Mouse (Mus musculus): ENCODE data around the gene Krtap1-4.

Krtap1-4 gene

GRCm38 (mm10) chr11:99550765-99551164, 32.7 kb downstream of the Krtap1-4 start, which contains the start of gene Krtap3-3:
TSS of gene Krtap3-3 (minus strand) at chr11:99550865.
- no peak for DNase-seq (ENCODE audit: low read depth)

- no peak for DNase-seq (ENCODE audit: low read depth)
Observed at GRCm38 (mm10) chr11:99547892-99548291, 35.6 kb downstream of the Krtap1-4 start.

GRCm38 (mm10) chr11:99539721-99540120, 43.7 kb downstream of the Krtap1-4 start:
- no peak for DNase-seq (ENCODE audit: low read depth)
